Mouse (Mus musculus) testis, postnatal 14 days (tissue): Measurements from ENCODE around the gene Ankrd36.
A peak's percentile ranks its signal among the peaks of the same experiment; 100 is the strongest.
"Not testable (repeated sequence)": the region's sequence is repeated elsewhere in the genome, so short reads cannot be mapped to it uniquely, and the experiment has no call there.

Experiments
- DNase-seq: peaks from one replicate; pipeline ENCODE4 v3.0.0; 2021; ENCODE audit warnings: low spot score

Gene Ankrd36

DNA sequence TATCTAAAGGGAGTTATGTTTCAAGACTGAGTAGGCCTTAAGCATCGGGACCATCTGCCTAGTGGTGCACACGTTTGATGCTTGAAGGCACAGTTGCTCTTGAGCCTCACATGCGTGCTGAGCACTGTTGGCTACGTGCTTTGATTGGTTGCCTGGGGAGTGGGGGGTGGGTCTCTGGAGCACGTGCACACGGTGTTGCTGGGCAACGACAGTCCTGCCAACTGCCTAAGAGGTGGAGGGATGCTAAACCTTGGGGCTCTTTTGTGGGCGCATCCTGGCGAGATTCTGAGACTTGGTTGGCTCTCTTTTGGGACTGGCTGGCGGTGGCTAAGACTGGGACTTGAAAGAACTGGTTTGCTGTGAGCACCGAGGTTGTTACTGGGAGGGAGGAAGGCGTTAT is at the start of gene Ankrd36:
Gene Ankrd36, plus strand, starts transcription at position 211 of the 400 bp plus-strand sequence.
- peak; percentile 45 for DNase-seq

DNA sequence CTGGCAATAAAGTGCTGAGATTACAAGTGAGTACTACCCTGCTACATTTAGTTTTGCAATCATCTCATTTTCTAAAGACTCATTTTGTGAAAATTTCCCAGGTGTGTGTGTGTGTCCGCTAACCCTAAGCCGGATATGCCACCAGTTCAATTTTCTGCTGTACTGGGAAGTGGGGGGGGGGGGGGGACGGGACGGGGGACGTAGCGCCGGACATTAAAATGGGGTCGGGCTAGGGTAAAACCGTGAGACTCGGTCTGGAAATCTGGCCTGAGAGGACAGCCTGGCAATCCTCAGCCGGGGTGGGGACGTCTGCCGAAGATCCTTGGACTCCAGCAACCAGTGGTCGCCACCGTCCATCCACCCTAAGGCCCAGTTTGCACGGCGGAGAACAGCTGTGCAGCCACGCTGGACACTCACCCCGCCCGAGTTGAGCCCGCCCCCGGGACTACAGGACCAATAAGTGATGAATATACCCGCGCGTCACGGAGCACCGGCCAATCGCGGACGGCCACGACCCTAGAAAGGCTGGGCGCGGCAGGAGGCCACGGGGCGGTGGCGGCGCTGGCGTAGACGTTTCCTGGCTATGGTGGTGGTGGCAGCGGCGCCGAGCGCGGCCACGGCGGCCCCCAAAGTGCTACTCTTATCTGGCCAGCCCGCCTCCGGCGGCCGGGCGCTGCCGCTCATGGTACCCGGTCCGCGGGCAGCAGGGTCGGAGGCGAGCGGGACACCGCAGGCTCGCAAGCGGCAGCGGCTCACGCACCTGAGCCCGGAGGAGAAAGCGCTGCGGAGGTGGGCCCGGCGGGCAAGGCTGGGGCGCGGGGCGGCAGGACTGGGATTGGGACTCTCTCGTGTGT is 48.8 kb upstream of the Ankrd36 start, which contains the start of gene Xbp1:
Gene Xbp1, plus strand, starts transcription at position 248 of the 854 bp plus-strand sequence.
- DNase-seq: peak; percentile 95

DNA sequence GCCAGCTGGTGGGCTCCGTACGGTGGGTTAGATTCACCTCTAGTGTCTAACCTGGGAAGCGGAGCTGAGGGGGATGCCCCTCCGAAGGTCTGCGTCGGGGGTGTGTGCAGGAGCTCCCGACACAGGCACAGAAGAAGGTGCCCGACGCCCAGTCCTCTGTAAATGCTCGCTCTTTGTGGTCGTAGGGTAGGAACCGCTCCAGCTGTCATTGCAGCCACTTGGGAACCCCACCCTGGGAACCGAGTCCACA is 48.3 kb upstream of the Ankrd36 start:
- no peak for DNase-seq

DNA sequence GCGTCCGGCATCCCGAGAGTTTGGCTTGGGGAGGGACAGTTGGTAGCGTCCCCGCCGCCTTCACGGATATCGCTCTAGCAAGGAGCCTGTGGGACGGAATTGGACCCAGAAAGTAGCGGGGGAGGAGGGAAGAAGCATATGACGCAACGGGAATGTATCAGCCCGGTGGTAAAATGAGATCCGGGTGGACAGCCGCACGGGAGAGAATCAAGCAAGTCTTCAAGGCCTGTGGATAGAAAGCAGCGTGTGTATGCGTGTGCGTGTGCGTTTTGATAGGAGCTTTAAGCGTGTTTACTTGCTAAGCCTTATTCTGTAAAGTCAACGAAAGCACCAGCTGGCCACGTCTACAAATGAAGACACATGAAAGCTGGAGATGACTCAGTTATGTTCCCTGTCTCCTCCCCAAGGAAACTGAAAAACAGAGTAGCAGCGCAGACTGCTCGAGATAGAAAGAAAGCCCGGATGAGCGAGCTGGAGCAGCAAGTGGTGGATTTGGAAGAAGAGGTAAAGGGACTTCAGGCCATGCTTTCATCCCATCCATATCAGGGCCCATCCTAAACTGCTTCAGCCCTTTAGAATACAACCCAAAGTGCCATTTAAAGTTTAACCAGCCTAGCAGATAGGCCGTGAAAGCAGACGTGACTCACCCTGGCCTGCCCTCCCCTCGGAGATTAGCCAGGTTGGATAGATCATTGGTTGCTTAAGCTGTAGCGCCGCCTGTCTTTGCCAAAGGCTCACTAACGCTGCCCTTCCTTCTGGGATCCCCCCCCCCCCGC is 47.8 kb upstream of the Ankrd36 start:
- peak; percentile 53 for DNase-seq

DNA sequence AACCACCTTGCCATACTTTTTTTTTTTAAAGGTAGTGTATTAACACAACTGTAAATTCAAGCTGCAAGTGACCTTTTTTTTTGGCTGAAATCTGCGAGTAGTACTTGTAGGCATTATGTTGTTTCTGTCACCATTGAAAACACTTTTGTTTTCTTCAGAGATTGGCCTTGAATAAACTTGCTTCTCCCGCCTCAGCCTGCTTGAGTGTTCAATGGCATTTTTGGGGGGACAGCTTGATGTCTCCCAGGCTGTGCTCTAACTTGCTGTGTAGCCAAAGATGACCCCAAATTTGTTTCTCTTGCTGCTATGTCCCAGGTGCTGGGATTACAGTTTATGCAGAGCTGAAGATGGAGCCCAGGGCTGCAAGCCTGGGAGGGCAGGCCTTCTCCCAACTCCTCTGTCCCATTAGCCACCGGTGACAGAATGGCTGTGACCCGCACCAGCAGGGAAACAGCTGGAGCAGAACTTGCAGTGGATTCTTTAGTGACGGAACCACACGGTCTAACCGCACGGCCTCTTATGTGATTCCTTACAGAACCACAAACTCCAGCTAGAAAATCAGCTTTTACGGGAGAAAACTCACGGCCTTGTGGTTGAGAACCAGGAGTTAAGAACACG is 46.6 kb upstream of the Ankrd36 start:
- DNase-seq: no peak

DNA sequence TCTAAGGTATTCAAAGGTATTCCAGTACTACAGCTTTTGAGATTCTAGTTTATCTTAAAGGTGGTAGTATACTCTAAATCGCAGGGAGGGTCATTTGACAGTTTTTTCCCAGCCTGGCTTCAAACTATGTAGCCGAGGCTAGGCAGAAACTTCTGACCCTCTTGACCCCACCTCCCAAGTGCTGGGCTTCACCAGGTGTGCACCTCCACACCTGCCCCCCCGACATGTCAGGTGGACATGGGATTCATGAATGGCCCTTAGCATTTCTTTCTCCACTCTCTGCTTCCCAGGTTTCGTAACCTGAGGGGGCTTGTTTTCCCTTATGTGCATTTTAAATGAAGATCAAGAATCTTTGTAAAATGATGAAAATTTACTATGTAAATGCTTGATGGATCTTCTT is 44.1 kb upstream of the Ankrd36 start:
- no peak for DNase-seq

DNA sequence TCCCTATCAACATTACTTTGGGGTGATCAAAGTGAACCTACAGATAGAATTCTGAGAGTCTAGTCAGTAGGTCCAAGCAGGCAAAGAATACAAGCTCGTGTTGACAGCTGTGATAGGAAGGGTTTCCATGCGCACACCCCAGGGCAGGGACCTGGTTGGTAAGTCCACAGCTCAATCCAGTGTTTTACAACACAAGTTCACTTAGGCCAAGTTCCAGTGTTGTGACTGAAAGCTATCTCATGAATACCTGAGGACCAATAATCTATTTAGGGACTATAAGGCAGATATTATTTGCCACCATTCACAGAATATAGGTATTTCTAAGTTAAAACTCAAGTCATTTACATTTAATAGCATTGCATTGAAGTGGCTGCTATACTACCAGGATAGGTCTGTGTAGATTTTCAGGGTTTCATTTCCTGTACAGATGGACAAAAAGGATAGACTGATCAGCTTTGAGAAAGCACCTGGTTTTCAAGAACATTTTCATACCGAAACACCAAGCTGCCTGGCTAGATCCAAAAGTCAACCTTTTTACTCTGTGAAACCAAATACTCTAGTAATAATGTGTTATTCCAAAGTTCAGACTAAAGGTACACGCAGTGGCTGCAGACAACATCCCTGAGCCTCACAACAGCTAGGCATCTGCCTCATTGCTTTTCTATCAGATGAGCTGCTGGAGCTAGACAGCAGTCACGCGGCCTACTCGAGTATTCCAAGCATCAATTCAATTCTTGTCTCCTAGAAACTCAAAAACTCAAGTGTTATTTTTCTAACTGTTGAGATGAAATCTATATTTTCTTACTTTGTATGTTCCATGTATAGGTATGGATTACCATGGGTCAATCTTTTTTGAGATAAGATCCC is 42.7 kb upstream of the Ankrd36 start:
- no peak for DNase-seq

DNA sequence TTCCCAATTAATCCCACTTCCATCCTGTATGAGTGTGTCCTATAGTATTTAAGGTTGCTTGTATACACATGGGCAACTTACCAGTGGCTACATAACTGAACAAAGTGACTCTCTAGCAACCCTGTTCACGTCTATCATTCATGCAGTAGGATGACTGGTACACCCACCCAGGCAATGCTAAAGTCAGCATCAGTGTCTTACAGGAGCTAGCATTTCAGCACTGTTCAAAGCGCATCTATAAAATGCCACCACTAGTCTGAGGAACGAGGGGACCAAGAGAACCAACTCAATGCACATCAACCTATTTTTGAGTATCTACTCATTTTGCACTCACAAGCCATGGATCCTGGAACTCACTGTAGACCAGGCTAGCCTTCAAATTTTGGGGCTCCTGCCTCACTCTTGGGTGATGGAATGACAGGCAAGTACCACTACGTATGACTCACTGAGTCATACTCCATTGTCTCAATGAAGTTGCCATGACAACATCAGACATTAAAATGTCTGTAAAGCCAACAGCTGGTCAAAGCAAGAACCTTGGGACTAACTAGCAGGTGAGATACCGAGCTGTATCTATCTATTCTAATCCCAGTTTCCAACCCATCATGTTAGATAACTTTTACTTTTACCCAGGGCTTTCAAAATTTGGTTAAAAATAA is 41.5 kb upstream of the Ankrd36 start:
- no peak for DNase-seq

DNA sequence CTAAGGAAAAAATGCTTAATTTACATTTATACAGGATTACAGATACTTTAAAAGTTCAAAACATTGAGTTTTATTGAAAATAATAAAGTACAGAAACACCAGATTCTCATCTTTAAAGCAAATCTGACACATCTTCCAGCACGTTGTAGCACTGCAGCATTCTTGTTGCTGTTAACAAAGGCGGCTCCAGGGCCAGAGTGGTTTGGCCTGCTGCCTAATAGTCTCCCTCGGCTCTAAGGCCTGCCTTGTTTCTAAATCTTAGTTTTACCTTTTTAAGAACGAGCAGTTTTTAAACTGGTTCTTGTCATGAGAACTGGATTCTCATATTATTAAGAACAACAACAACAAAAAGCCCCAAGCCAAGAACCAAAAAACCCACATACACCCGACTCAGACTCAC is 40.6 kb upstream of the Ankrd36 start:
- DNase-seq: no peak

DNA sequence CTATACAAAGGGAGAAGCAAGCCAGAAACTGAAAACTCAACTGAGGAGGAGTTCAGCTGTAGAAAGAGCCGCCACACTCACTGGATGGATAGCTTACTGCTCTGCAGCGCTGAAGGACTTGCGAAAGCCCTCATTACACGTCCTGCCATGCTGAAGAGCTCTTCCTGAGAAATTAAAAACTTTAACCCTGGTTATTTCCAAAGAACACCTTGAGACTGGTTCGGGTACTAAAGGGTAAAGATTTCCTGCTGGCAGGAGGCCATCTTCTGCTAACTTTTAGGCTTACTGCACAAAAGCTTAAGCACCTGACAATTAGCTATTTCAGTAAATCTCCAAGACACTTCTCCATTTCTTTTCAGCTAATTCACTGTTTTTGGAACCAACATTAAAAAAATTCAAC is 39.3 kb upstream of the Ankrd36 start:
- no peak for DNase-seq

DNA sequence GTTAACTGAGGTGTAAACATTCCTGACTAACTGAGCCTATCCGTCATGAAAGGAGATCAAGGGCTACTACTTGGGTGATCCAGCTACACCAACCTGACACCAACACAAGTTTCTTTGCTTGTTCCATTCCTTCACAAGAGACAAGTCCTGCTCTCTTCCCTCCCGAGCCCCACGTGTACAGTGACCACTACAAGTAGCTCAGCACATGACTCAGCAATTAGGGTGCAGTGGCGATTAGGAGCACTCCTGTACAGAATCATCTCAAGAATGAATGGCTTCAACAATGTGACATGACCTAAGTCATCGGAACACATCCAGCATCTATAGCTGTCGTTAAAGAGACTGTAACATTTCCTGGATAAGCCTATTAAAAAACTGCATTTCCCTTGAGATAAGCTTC is 38.8 kb upstream of the Ankrd36 start:
- DNase-seq: no peak

DNA sequence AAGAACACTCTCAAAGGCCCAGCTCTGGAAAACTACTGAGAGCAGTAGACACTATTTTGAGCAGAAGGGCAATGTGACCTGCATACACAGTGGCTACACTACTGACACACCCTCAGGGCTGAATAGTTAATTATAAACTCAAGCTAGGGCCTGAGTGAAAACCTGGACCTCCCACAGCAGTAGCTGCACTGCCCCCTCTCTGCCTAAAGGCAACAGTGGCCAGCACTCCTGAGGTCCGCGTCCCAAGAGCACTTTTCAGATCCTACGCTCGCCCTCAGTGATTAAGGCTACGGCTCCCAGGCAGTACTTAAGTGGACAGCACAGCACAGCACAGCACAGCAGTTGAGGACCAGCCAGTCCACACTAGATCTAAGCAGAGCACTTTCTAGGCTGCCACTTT is 36.4 kb upstream of the Ankrd36 start:
- DNase-seq: no peak

DNA sequence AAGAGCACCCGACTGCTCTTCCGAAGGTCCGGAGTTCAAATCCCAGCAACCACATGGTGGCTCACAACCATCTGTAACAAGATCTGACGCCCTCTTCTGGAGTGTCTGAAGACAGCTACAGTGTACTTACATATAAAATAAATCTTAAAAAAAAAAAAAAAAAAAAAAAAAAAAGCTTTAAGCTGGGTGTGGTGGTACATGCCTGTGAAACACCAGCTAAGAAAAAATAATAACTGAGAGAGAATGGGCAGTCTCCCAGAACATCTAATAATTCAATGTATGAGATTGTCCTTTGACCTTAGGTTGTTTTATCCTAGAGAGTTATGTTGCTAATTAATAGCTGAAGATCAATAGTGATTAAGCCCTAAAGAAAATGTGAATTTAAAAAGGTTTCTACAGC is 32.0 kb upstream of the Ankrd36 start:
- DNase-seq: not testable (repeated sequence)

DNA sequence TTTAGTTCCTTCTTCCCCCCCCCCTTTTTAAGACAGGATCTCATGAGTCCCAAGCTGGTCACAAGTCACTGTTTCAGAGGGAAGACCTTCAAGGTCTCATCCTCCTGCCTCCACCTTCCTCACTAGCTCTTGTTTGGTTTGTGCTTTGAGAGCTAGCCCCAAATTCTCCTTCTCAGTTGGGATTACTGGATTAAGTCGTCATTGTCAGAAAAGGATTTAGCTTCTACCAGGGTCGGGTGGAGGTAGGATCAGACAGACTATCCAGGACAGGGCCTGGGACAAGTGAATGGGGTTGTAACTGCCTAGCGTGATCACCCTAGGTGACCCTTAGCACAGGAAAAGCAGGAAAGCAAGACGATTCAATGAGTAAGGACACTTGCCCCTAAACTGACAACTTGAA is 29.2 kb upstream of the Ankrd36 start:
- no peak for DNase-seq

DNA sequence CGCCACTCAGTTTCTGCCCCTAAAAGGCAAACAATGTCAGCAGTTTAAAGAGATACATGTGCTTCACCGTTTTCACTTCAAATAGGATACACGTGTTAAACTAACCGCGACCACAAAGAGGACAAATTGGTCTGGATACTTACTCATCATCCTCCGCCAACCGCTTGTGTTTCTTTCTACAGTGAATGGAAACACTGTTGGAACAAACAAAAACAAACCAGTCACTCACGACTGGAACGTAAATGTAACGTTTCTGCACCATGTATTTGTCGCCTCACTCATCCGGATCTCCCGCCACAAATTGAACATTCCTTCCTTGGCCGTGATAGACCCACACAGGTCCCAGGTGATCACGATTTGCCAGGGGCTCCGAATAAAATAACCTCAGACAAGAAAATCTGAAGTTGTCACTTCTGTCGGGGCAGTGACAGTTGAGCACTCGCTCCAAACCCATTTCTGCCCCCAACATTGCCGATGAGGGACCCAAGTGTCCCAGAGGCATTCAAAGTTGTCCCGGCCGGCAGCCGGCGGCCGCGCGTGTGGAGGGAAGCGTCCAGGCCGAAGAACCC is 28.2 kb upstream of the Ankrd36 start:
- DNase-seq: peak; percentile 62

DNA sequence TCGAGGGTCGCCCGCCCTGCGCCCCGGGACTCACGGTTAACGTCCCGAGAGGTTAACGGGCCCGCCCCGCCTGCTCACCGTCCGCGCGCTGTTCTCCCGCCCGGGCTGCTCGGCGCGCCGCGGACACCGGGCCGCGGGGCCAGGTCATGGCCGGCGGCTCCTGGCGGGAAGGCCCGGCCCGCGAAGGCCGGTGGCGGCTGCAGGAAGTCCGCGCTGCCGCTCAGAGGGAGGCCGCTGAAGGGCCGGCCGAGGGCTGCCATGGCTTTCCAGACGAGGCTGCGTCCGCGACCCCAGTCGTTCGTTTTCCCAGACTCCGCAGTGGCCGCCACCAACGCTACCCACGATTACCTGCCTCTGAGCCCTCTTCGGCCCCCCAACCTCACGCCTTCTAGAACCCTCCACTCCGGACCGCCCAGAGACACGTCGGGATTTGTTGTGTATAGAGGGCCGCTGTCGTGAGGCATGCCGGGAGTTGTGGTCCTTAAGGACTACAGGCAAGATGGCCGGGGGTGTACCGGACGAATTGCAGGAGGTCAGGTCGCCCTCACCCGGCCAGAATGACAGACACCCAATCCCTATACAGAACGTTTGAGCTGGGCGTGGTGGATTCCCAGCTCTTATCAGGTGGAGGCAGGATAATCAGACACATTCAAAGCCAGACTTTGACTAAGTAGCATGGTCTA is 27.5 kb upstream of the Ankrd36 start, which contains the start of gene Ccdc117:
Gene Ccdc117, minus strand, starts transcription at position 389 of the 683 bp plus-strand sequence.
- peak; percentile 94 for DNase-seq

DNA sequence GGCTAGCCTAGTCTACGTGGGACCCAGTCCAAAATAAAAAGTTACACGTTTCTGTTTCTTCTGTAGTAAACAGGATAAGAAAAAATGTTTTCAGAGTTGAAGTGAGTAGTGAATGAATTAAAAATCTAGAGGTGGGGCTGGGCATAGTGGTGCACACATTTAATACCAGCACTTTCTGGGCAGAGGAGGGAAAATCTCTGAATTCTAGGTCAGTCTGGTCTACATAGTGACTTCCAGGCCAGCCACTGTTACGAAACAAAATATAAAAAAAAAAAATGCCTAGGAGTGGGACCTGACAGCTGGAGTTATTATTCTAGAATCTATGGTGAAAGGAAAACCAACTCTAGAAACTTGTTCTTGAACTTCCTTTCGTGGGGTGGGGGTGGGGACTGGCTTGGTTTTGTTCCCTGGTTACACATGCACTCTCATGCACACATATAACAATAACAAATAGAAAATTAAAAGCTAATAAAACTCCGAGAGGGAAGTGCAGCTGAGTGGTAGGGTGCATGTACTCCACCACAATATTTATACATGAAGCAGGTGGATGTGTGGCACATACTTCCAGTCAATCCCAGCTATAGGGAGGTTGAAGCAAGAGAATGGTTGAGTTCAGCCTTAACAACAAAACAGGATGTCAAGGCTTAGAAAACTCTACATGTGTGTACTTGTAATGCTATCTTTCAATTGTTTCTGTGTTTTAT is 26.9 kb upstream of the Ankrd36 start:
- DNase-seq: no peak

DNA sequence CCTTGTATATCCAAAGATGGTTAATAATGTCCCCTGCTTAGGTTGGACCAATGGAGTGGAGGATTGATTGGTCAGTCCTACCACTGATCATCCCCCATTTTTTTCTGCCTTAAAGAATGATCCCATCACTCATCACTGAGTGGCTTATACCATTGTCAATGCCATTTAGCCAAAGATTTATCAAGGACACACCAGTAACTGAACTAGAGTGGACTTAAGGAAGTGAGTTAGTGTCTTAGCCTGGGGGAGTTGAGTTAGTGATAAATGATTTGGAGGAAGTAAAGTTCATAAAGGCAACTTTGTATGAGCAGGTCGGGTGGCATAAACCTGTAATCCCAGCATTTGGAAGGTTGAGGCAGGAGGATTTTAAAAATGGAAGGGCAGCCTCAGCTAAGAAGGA is 26.2 kb upstream of the Ankrd36 start:
- DNase-seq: no peak

DNA sequence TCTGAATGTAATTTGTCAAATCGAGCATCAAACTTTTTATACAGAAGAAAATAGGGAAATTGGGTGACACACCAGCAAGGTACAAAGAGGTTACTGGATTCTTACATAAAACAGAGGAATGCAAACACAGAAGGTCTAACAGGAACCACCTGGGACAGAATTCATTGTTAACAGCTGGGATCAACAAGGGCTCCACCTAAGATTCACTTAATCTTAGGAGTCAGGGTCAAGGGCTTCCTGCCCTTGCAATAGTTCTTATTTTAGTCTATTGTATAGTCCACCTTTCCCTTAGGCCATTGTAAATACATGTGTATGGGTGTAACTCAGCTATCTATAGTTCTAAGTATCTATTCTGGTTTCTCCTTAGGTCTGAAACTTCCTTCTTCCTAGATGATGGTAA is 24.8 kb upstream of the Ankrd36 start:
- not testable (repeated sequence) for DNase-seq

DNA sequence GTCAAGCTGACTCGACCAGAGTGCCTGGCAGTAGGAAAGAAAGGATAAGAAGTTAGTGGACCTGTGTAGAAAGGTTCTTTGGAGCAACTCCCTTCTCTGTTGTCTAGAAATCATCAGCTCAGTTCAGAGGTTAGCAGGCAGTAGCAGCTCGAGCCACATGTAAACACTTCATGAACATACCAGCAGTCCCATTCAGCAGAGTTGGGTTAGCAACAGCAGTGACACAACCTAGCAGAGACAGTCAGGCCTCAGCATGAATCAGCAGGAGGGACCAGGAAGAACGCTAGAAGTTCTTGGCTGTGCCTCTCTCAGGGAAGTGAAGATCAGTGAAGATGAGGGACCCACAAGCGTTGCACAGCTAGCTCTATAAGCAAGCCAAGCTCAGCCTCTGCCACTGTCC is 24.0 kb upstream of the Ankrd36 start:
- no peak for DNase-seq
